Mouse (Mus musculus): ENCODE results near the gene Prorsd1. TPM values are rescaled to one million over a fixed set of nuclear protein-coding genes. Genes with fewer than 3 reads are reported as not detected.
"Not testable (repeated sequence)": the region's sequence is repeated elsewhere in the genome, so short reads cannot be mapped to it uniquely, and the experiment has no call there.

Gene Prorsd1
- total and polyA plus RNA-seq, 2 experiments, result 4.1 to 15.8 TPM

GRCm38 (mm10) chr11:29548504-29549424, 33.9 kb upstream of the Prorsd1 start:
- Histone ChIP-seq H3K27ac (replicated peaks; ENCODE audit: insufficient read depth, low read depth, low read length) (peak overlapping the region; percentile 28; the same call in 1 of the 2 replicates), H3K4me3 (ENCODE audit: insufficient read depth, low read depth, low read length) (peak overlapping the region; percentile 44), H3K36me3 (ENCODE audit: control insufficient read depth, insufficient read depth, low read length) (peaks cover 23% of the 10 kb centered on the region), H3K9ac (ENCODE audit: low read depth, low read length) (peak overlapping the region; percentile 41), H3K4me1 (ENCODE audit: control insufficient read depth, insufficient read depth, low read length) (peaks cover 10% of the 10 kb centered on the region; the same call in 1 of the 2 replicates), H3K27me3 (ENCODE audit: control insufficient read depth, insufficient read depth, low read length) (no peaks in the 10 kb centered on the region), H3K79me2 (ENCODE audit: control insufficient read depth, insufficient read depth, low read length) (peaks cover 5% of the 10 kb centered on the region; the same call in 1 of the 2 replicates)
- no peak for DNase-seq (ENCODE audit: extremely low read depth, low read depth, low spot score)
- TF ChIP-seq POLR2A (IDR thresholded peaks at IDR 0.05; ENCODE audit: extremely low read depth, insufficient read depth, low read length) (no peak), CTCF (IDR thresholded peaks at IDR 0.05; ENCODE audit: low read depth, low read length) (no peak)
- 21% methylated on average over 23 of the region's 23 CpGs for WGBS

- Histone ChIP-seq H3K4me3 (ENCODE audit: insufficient read depth, low read depth, low read length) (peak within 1 kb of the TSS; percentile 95), H3K27me3 (ENCODE audit: control insufficient read depth, insufficient read depth, low read length) (no peaks in the 10 kb centered on the region), H3K79me2 (ENCODE audit: control insufficient read depth, insufficient read depth, low read length) (peaks cover 5% of the 10 kb centered on the region; the same call in 1 of the 2 replicates), H3K9ac (ENCODE audit: low read depth, low read length) (peak within 1 kb of the TSS; percentile 85), H3K27ac (replicated peaks; ENCODE audit: insufficient read depth, low read depth, low read length) (peak within 1 kb of the TSS; percentile 81), H3K36me3 (ENCODE audit: control insufficient read depth, insufficient read depth, low read length) (peaks cover 24% of the 10 kb centered on the region), H3K4me1 (ENCODE audit: control insufficient read depth, insufficient read depth, low read length) (peaks cover 10% of the 10 kb centered on the region; the same call in 1 of the 2 replicates)
- DNase-seq (ENCODE audit: extremely low read depth, low read depth, low spot score), result peak; percentile 98
- TF ChIP-seq POLR2A (IDR thresholded peaks at IDR 0.05; ENCODE audit: extremely low read depth, insufficient read depth, low read length), result peak; percentile 90
- TF ChIP-seq CTCF (IDR thresholded peaks at IDR 0.05; ENCODE audit: low read depth, low read length), result no peak
- under 1% methylated on average over 46 of the region's 46 CpGs for WGBS
Measured at GRCm38 (mm10) chr11:29547752-29548503, 33.1 kb upstream of the Prorsd1 start, which contains the start of the genes Clhc1 and Rps27a. Clhc1 (plus strand) TSS chr11:29547950. Rps27a (minus strand) TSS chr11:29548109.

- Histone ChIP-seq H3K27me3 (ENCODE audit: control insufficient read depth, insufficient read depth, low read length) (no peaks in the 10 kb centered on the region), H3K4me1 (ENCODE audit: control insufficient read depth, insufficient read depth, low read length) (peaks cover 10% of the 10 kb centered on the region; the same call in 1 of the 2 replicates), H3K4me3 (ENCODE audit: insufficient read depth, low read depth, low read length) (peak overlapping the region; percentile 95), H3K9ac (ENCODE audit: low read depth, low read length) (peak overlapping the region; percentile 85), H3K79me2 (ENCODE audit: control insufficient read depth, insufficient read depth, low read length) (peaks cover 5% of the 10 kb centered on the region; the same call in 1 of the 2 replicates), H3K36me3 (ENCODE audit: control insufficient read depth, insufficient read depth, low read length) (peaks cover 25% of the 10 kb centered on the region), H3K27ac (replicated peaks; ENCODE audit: insufficient read depth, low read depth, low read length) (peak overlapping the region; percentile 81)
- DNase-seq (ENCODE audit: extremely low read depth, low read depth, low spot score), result no peak
- under 1% methylated on average over 27 of the region's 27 CpGs for WGBS
- no peak for TF ChIP-seq CTCF (IDR thresholded peaks at IDR 0.05; ENCODE audit: low read depth, low read length)
- TF ChIP-seq POLR2A (IDR thresholded peaks at IDR 0.05; ENCODE audit: extremely low read depth, insufficient read depth, low read length), result no peak
Measured at GRCm38 (mm10) chr11:29547249-29547751, 32.5 kb upstream of the Prorsd1 start.

- Histone ChIP-seq H3K4me1 (ENCODE audit: control insufficient read depth, insufficient read depth, low read length) (peaks cover 10% of the 10 kb centered on the region; the same call in 1 of the 2 replicates), H3K4me3 (ENCODE audit: insufficient read depth, low read depth, low read length) (peak overlapping the region; percentile 95; the same call in 1 of the 2 replicates), H3K27ac (replicated peaks; ENCODE audit: insufficient read depth, low read depth, low read length) (no peak overlapping the region), H3K27me3 (ENCODE audit: control insufficient read depth, insufficient read depth, low read length) (no peaks in the 10 kb centered on the region), H3K9ac (ENCODE audit: low read depth, low read length) (no peak overlapping the region), H3K79me2 (ENCODE audit: control insufficient read depth, insufficient read depth, low read length) (peaks cover 5% of the 10 kb centered on the region; the same call in 1 of the 2 replicates), H3K36me3 (ENCODE audit: control insufficient read depth, insufficient read depth, low read length) (peaks cover 28% of the 10 kb centered on the region)
- TF ChIP-seq POLR2A (IDR thresholded peaks at IDR 0.05; ENCODE audit: extremely low read depth, insufficient read depth, low read length) (no peak), CTCF (IDR thresholded peaks at IDR 0.05; ENCODE audit: low read depth, low read length) (no peak)
- DNase-seq (ENCODE audit: extremely low read depth, low read depth, low spot score), result no peak
- WGBS, result 3% methylated on average over 2 of the region's 2 CpGs
Measured at GRCm38 (mm10) chr11:29546762-29547161, 31.9 kb upstream of the Prorsd1 start.

- not testable (repeated sequence) for H3K9ac ChIP-seq (ENCODE audit: low read depth, low read length); H3K79me2 ChIP-seq (ENCODE audit: control insufficient read depth, insufficient read depth, low read length); H3K4me1 ChIP-seq (ENCODE audit: control insufficient read depth, insufficient read depth, low read length); H3K4me3 ChIP-seq (ENCODE audit: insufficient read depth, low read depth, low read length); H3K27ac ChIP-seq (replicated peaks; ENCODE audit: insufficient read depth, low read depth, low read length); DNase-seq (ENCODE audit: extremely low read depth, low read depth, low spot score); H3K27me3 ChIP-seq (ENCODE audit: control insufficient read depth, insufficient read depth, low read length)
- 74% methylated on average over 2 of the region's 2 CpGs for WGBS
- peaks cover 32% of the 10 kb centered on the region for H3K36me3 ChIP-seq (ENCODE audit: control insufficient read depth, insufficient read depth, low read length)
Measured at GRCm38 (mm10) chr11:29546297-29546696, 31.5 kb upstream of the Prorsd1 start.

GRCm38 (mm10) chr11:29545150-29545752, 30.4 kb upstream of the Prorsd1 start:
- 94% methylated on average over 4 of the region's 4 CpGs for WGBS
- not testable (repeated sequence) for H3K79me2 ChIP-seq (ENCODE audit: control insufficient read depth, insufficient read depth, low read length); DNase-seq (ENCODE audit: extremely low read depth, low read depth, low spot score); H3K4me1 ChIP-seq (ENCODE audit: control insufficient read depth, insufficient read depth, low read length); H3K9ac ChIP-seq (ENCODE audit: low read depth, low read length); H3K27ac ChIP-seq (replicated peaks; ENCODE audit: insufficient read depth, low read depth, low read length); H3K27me3 ChIP-seq (ENCODE audit: control insufficient read depth, insufficient read depth, low read length); H3K4me3 ChIP-seq (ENCODE audit: insufficient read depth, low read depth, low read length)
- H3K36me3 ChIP-seq (ENCODE audit: control insufficient read depth, insufficient read depth, low read length), result peaks cover 38% of the 10 kb centered on the region
